Mouse (Mus musculus) macrophage (primary cell): ENCODE results near the gene Ppp1r16b. TPM values are rescaled to one million over a fixed set of nuclear protein-coding genes. Genes with fewer than 3 reads are reported as not detected.

Experiments used
- H3K27ac ChIP-seq: fragments of 350-480 bp; formaldehyde crosslinking; 2 replicates; pipeline ENCODE4 v1.9.0; 2021
- H3K36me3 ChIP-seq: fragments of 350-480 bp; formaldehyde crosslinking; 2 replicates; pipeline ENCODE4 v1.9.0; 2021; ENCODE audit errors: inconsistent target
- H3K4me3 ChIP-seq: fragments of 350-480 bp; formaldehyde crosslinking; 2 replicates; pipeline ENCODE4 v1.9.0; 2021; ENCODE audit errors: inconsistent target
- H3K79me2 ChIP-seq: fragments of 350-480 bp; formaldehyde crosslinking; 2 replicates; pipeline ENCODE4 v1.9.0; 2021; ENCODE audit errors: inconsistent target
- WGBS: methylation state at CpG from one replicate; pipeline ENCODE4 v1.1.7; 2026; ENCODE audit warnings: inconsistent platforms; ENCODE audit not compliant: missing documents; 5-methylcytosine and 5-hydroxymethylcytosine counted together
- polyA plus RNA-seq: library from polyadenylated mRNA; stranded (reverse); fragments of 250-400 nt; gene quantifications from 3 replicates; pipeline ENCODE4 v1.2.4, GENCODE M21; 2018; ENCODE audit warnings: inconsistent platforms

Ppp1r16b gene
- polyA plus RNA-seq, 1 experiment from 2014 or later, result 0.04 TPM

GRCm38 (mm10) chr2:158800788-158801187 is 135.6 kb downstream of the Ppp1r16b start:
- H3K79me2 ChIP-seq, result peaks cover 42% of the 10 kb centered on the region
- peaks cover 20% of the 10 kb centered on the region for H3K36me3 ChIP-seq
- no peak overlapping the region for H3K4me3 ChIP-seq
- WGBS, result 99% methylated on average over 8 of the region's 8 CpGs
- H3K27ac ChIP-seq, result no peak overlapping the region

- no peak overlapping the region for H3K4me3 ChIP-seq
- H3K79me2 ChIP-seq, result peaks cover 14% of the 10 kb centered on the region; the same call in 1 of the 2 replicates
- no peak overlapping the region for H3K27ac ChIP-seq
- H3K36me3 ChIP-seq, result peaks cover 36% of the 10 kb centered on the region
- 81% methylated on average over 8 of the region's 8 CpGs for WGBS
Measured at GRCm38 (mm10) chr2:158803575-158803974, 138.4 kb downstream of the Ppp1r16b start.

- Histone ChIP-seq H3K27ac (no peak overlapping the region), H3K79me2 (no peaks in the 10 kb centered on the region), H3K36me3 (peaks cover 36% of the 10 kb centered on the region), H3K4me3 (no peak overlapping the region)
Measured at GRCm38 (mm10) chr2:158815686-158816085, 150.5 kb downstream of the Ppp1r16b start.

Other genes with a start within 250 kb of the Ppp1r16b start
- gene Adig, start 162.8 kb upstream of the Ppp1r16b start, polyA plus RNA-seq, result not detected in 3 replicates
- not detected in 3 replicates for gene Arhgap40, start 152.6 kb upstream of the Ppp1r16b start, polyA plus RNA-seq
- gene Slc32a1, start 54.6 kb upstream of the Ppp1r16b start, polyA plus RNA-seq, result 0.16 to 1.1 TPM (median 0.67 TPM) in 3 replicates
- 3.2 to 6.1 TPM (median 6.0 TPM) in 3 replicates for gene Actr5, start 40.5 kb upstream of the Ppp1r16b start, polyA plus RNA-seq
- 0.47 to 0.59 TPM in 2 of 3 replicates, not detected in the other for gene Fam83d, start 102.7 kb downstream of the Ppp1r16b start, polyA plus RNA-seq
- 5.6 to 7.1 TPM (median 5.9 TPM) in 3 replicates for gene Dhx35, start 129.4 kb downstream of the Ppp1r16b start, polyA plus RNA-seq